Mouse (Mus musculus): ENCODE measurements at regions not wholly inside any gene's neighbourhood (a gene's known extent, or its start where the extent isn't known, plus 50 kb on each side); places are given as distances from the start of the nearest gene placed in this dataset.

GRCm38 (mm10) chr17:45966736-45967135 lies 65.4 kb downstream of the Vegfa start:
- Histone ChIP-seq H3K27me3 (no peaks in the 10 kb centered on the region), H3K9ac (replicated peaks) (no peak overlapping the region), H3K27ac (replicated peaks) (no peak overlapping the region), H3K4me1 (peaks cover 8% of the 10 kb centered on the region), H3K4me2 (replicated peaks) (no peak overlapping the region), H3K36me3 (no peaks in the 10 kb centered on the region), H3K9me3 (no peaks in the 10 kb centered on the region), H3K4me3 (no peak overlapping the region)
- no peak for ATAC-seq (ENCODE audit: low FRiP score, low read depth)
- 14% methylated on average over 4 of the region's 4 CpGs for WGBS

- ATAC-seq (ENCODE audit: low FRiP score, low read depth): peak; percentile 47; the same call in 1 of the 2 replicates
- Histone ChIP-seq H3K4me3 (no peak overlapping the region), H3K36me3 (no peaks in the 10 kb centered on the region), H3K9me3 (no peaks in the 10 kb centered on the region), H3K4me1 (peaks cover 8% of the 10 kb centered on the region), H3K27ac (replicated peaks) (no peak overlapping the region), H3K9ac (replicated peaks) (no peak overlapping the region), H3K27me3 (no peaks in the 10 kb centered on the region), H3K4me2 (replicated peaks) (no peak overlapping the region)
These were observed 68.1 kb downstream of the Vegfa start for GRCm38 (mm10) chr17:45964031-45964430.

- H3K36me3 ChIP-seq: no peaks in the 10 kb centered on the region
- H3K9ac ChIP-seq (replicated peaks): no peak overlapping the region
- no peak overlapping the region for H3K27ac ChIP-seq (replicated peaks)
- no peak overlapping the region for H3K4me3 ChIP-seq
- H3K4me1 ChIP-seq: peaks cover 8% of the 10 kb centered on the region
- H3K27me3 ChIP-seq: no peaks in the 10 kb centered on the region
- 81% methylated on average over 3 of the region's 3 CpGs for WGBS
- no peak overlapping the region for H3K4me2 ChIP-seq (replicated peaks)
- no peak for ATAC-seq (ENCODE audit: low FRiP score, low read depth)
- H3K9me3 ChIP-seq: no peaks in the 10 kb centered on the region
These were observed 68.8 kb downstream of the Vegfa start for GRCm38 (mm10) chr17:45963332-45963731.

- no peaks in the 10 kb centered on the region for H3K36me3 ChIP-seq
- no peak overlapping the region for H3K4me2 ChIP-seq (replicated peaks)
- ATAC-seq (ENCODE audit: low FRiP score, low read depth): no peak
- H3K27me3 ChIP-seq: no peaks in the 10 kb centered on the region
- 88% methylated on average over 16 of the region's 16 CpGs for WGBS
- H3K4me1 ChIP-seq: peaks cover 3% of the 10 kb centered on the region
- no peak overlapping the region for H3K4me3 ChIP-seq
- H3K9me3 ChIP-seq: no peaks in the 10 kb centered on the region
- no peak overlapping the region for H3K9ac ChIP-seq (replicated peaks)
- no peak overlapping the region for H3K27ac ChIP-seq (replicated peaks)
These were observed 70.4 kb downstream of the Vegfa start for GRCm38 (mm10) chr17:45961626-45962319.

GRCm38 (mm10) chr17:45958094-45958881 lies 73.9 kb downstream of the Vegfa start:
- Histone ChIP-seq H3K4me1 (no peaks in the 10 kb centered on the region), H3K9ac (replicated peaks) (no peak overlapping the region), H3K4me3 (no peak overlapping the region), H3K27ac (replicated peaks) (no peak overlapping the region), H3K4me2 (replicated peaks) (no peak overlapping the region), H3K27me3 (no peaks in the 10 kb centered on the region), H3K9me3 (no peaks in the 10 kb centered on the region), H3K36me3 (no peaks in the 10 kb centered on the region)
- no peak for ATAC-seq (ENCODE audit: low FRiP score, low read depth)
- 89% methylated on average over 7 of the region's 7 CpGs for WGBS

GRCm38 (mm10) chr17:45955481-45955880 lies 76.7 kb downstream of the Vegfa start:
- H3K27ac ChIP-seq (replicated peaks): no peak overlapping the region
- no peak for ATAC-seq (ENCODE audit: low FRiP score, low read depth)
- no peak overlapping the region for H3K4me2 ChIP-seq (replicated peaks)
- no peak overlapping the region for H3K4me3 ChIP-seq
- 63% methylated on average over 10 of the region's 10 CpGs for WGBS
- no peaks in the 10 kb centered on the region for H3K27me3 ChIP-seq
- H3K36me3 ChIP-seq: no peaks in the 10 kb centered on the region
- H3K4me1 ChIP-seq: no peaks in the 10 kb centered on the region
- H3K9ac ChIP-seq (replicated peaks): no peak overlapping the region
- no peaks in the 10 kb centered on the region for H3K9me3 ChIP-seq

- no peak overlapping the region for H3K4me3 ChIP-seq
These were observed 77.3 kb downstream of the Vegfa start for GRCm38 (mm10) chr17:45954824-45955223.

GRCm38 (mm10) chr17:45953523-45953922 lies 78.6 kb downstream of the Vegfa start:
- H3K4me2 ChIP-seq (replicated peaks): no peak overlapping the region
- ATAC-seq (ENCODE audit: low FRiP score, low read depth): no peak
- no peak overlapping the region for H3K9ac ChIP-seq (replicated peaks)
- no peaks in the 10 kb centered on the region for H3K27me3 ChIP-seq
- no peak overlapping the region for H3K4me3 ChIP-seq
- no peaks in the 10 kb centered on the region for H3K9me3 ChIP-seq
- WGBS: 87% methylated on average over 8 of the region's 8 CpGs
- H3K4me1 ChIP-seq: no peaks in the 10 kb centered on the region
- no peaks in the 10 kb centered on the region for H3K36me3 ChIP-seq
- no peak overlapping the region for H3K27ac ChIP-seq (replicated peaks)

More at GRCm38 (mm10) chr17:45954824-45955223, 77.3 kb downstream of the Vegfa start:
- ATAC-seq (ENCODE audit: low FRiP score, low read depth): no peak
- 91% methylated on average over 7 of the region's 7 CpGs for WGBS
- H3K27me3 ChIP-seq: no peaks in the 10 kb centered on the region
- no peak overlapping the region for H3K9ac ChIP-seq (replicated peaks)
- H3K27ac ChIP-seq (replicated peaks): no peak overlapping the region
- no peaks in the 10 kb centered on the region for H3K4me1 ChIP-seq
- H3K4me2 ChIP-seq (replicated peaks): no peak overlapping the region
- no peaks in the 10 kb centered on the region for H3K36me3 ChIP-seq
- no peaks in the 10 kb centered on the region for H3K9me3 ChIP-seq

GRCm38 (mm10) chr17:45950533-45951164 lies 81.5 kb downstream of the Vegfa start:
- 0 out of 2 replicates have a peak, but pooled peaks cover 3% of the 10 kb centered on the region for H3K4me1 ChIP-seq
- 53% methylated on average over 9 of the region's 9 CpGs for WGBS
- H3K9me3 ChIP-seq: no peaks in the 10 kb centered on the region
- no peak for ATAC-seq (ENCODE audit: low FRiP score, low read depth)
- no peak overlapping the region for H3K9ac ChIP-seq (replicated peaks)
- no peak overlapping the region for H3K4me2 ChIP-seq (replicated peaks)
- no peaks in the 10 kb centered on the region for H3K27me3 ChIP-seq
- H3K27ac ChIP-seq (replicated peaks): no peak overlapping the region
- H3K4me3 ChIP-seq: no peak overlapping the region
- H3K36me3 ChIP-seq: no peaks in the 10 kb centered on the region

- H3K4me2 ChIP-seq (replicated peaks): no peak overlapping the region
- H3K27ac ChIP-seq (replicated peaks): no peak overlapping the region
- ATAC-seq (ENCODE audit: low FRiP score, low read depth): no peak
- WGBS: 92% methylated on average over 6 of the region's 6 CpGs
- H3K9me3 ChIP-seq: no peaks in the 10 kb centered on the region
- H3K36me3 ChIP-seq: no peaks in the 10 kb centered on the region
- H3K9ac ChIP-seq (replicated peaks): no peak overlapping the region
- no peaks in the 10 kb centered on the region for H3K27me3 ChIP-seq
- no peak overlapping the region for H3K4me3 ChIP-seq
- 0 out of 2 replicates have a peak, but pooled peaks cover 3% of the 10 kb centered on the region for H3K4me1 ChIP-seq
These were observed 83.0 kb downstream of the Vegfa start for GRCm38 (mm10) chr17:45949141-45949540.

- no peak overlapping the region for H3K4me2 ChIP-seq (replicated peaks)
- H3K4me3 ChIP-seq: no peak overlapping the region
- H3K9ac ChIP-seq (replicated peaks): no peak overlapping the region
- no peak overlapping the region for H3K27ac ChIP-seq (replicated peaks)
- H3K27me3 ChIP-seq: no peaks in the 10 kb centered on the region
- no peaks in the 10 kb centered on the region for H3K9me3 ChIP-seq
- H3K4me1 ChIP-seq: 0 out of 2 replicates have a peak, but pooled peaks cover 3% of the 10 kb centered on the region
- no peak for ATAC-seq (ENCODE audit: low FRiP score, low read depth)
- WGBS: 65% methylated on average over 5 of the region's 5 CpGs
- H3K36me3 ChIP-seq: no peaks in the 10 kb centered on the region
These were observed 83.7 kb downstream of the Vegfa start for GRCm38 (mm10) chr17:45948314-45948935.

GRCm38 (mm10) chr17:45945005-45945404 lies 87.2 kb downstream of the Vegfa start:
- 85% methylated on average over 3 of the region's 3 CpGs for WGBS
- no peaks in the 10 kb centered on the region for H3K36me3 ChIP-seq
- H3K27ac ChIP-seq (replicated peaks): no peak overlapping the region
- H3K4me1 ChIP-seq: 0 out of 2 replicates have a peak, but pooled peaks cover 3% of the 10 kb centered on the region
- no peak for ATAC-seq (ENCODE audit: low FRiP score, low read depth)
- no peaks in the 10 kb centered on the region for H3K27me3 ChIP-seq
- no peak overlapping the region for H3K4me3 ChIP-seq
- H3K9me3 ChIP-seq: no peaks in the 10 kb centered on the region
- no peak overlapping the region for H3K4me2 ChIP-seq (replicated peaks)
- H3K9ac ChIP-seq (replicated peaks): no peak overlapping the region
